Mouse (Mus musculus): ENCODE measurements at regions not wholly inside any gene's neighbourhood (a gene's known extent, or its start where the extent isn't known, plus 50 kb on each side); places are given as distances from the start of the nearest gene placed in this dataset.

DNA sequence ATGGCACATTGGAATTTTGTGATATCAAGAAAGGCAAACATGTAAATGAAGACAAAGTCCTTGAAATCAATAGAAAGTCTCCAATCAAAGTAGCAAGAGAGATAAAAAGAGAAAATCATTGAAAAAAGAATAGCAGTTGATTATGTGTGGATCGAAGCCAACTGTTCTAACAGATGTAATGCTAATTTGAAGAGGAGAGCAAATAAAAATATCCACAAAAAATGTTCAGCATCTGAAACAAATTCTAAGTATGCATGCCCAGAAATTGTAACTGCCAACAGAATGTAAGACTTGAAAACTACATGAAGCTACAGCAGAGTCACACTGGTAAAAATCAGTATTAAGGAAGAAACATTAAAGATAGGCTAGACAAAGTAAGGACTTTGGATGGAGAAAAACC, 587.2 kb upstream of the Galntl6 start:
- Histone ChIP-seq H3K4me2 (no peak overlapping the region), H3K4me1 (no peaks in the 10 kb centered on the region), H3K9ac (no peak overlapping the region), H3K36me3 (ENCODE audit: poor library complexity, severe bottlenecking) (no peaks in the 10 kb centered on the region), H3K9me3 (replicated peaks) (no peaks in the 10 kb centered on the region), H3K4me3 (no peak overlapping the region), H3K27ac (no peak overlapping the region), H3K27me3 (no peaks in the 10 kb centered on the region)
- ATAC-seq, result no peak
- WGBS, result 80% methylated on average over 1 of the region's 1 CpGs

DNA sequence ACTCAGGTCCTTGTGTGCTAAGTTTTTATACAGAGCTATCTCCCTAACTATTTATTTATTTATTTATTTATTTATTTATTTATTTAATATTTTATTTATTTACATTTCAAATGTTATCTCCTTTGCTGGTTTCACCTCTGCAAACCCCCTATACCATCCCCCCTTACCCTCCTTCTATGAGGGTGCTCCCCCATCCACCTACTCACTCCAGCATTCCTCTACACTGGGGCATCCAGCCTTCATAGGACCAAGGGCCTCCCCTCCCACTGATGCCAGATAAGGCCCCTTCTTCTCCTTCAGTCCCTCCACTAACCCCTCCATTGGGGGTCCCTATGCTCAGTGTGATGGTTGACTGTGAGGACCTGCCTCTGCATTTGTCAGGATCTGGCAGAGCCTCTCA, 579.0 kb upstream of the Galntl6 start:
- Histone ChIP-seq H3K27ac (no peak overlapping the region), H3K36me3 (ENCODE audit: poor library complexity, severe bottlenecking) (no peaks in the 10 kb centered on the region), H3K9me3 (replicated peaks) (no peaks in the 10 kb centered on the region), H3K4me1 (no peaks in the 10 kb centered on the region), H3K4me2 (no peak overlapping the region), H3K4me3 (no peak overlapping the region), H3K27me3 (no peaks in the 10 kb centered on the region), H3K9ac (no peak overlapping the region)
- ATAC-seq, result no peak

DNA sequence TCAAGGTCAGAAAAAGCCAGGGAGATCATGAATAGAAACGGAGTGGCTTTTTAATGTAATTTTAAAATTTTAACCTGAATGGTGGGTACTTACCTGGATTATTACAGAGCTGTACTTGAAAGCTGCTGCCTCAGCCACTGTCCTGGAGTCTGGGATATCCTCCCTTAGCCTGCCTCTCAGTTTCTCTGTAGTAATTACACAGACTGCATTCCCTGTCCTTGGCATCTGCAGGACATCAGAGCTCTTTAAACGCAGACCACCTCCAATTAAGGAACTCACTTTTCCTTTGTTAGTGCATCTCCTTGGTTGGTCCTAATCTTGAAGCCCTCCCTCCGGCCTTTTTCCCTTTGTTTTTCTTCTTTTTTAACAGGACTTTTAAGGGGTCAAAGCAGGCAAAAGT, 565.8 kb upstream of the Galntl6 start:
- 6% methylated on average over 3 of the region's 3 CpGs for WGBS
- no peak overlapping the region for H3K27ac ChIP-seq
- no peak overlapping the region for H3K4me2 ChIP-seq
- no peak for ATAC-seq
- H3K4me3 ChIP-seq, result no peak overlapping the region
- H3K36me3 ChIP-seq (ENCODE audit: poor library complexity, severe bottlenecking), result no peaks in the 10 kb centered on the region
- no peaks in the 10 kb centered on the region for H3K27me3 ChIP-seq
- 0 out of 2 replicates have a peak, but pooled peaks cover 3% of the 10 kb centered on the region for H3K9me3 ChIP-seq (replicated peaks)
- no peaks in the 10 kb centered on the region for H3K4me1 ChIP-seq
- no peak overlapping the region for H3K9ac ChIP-seq

DNA sequence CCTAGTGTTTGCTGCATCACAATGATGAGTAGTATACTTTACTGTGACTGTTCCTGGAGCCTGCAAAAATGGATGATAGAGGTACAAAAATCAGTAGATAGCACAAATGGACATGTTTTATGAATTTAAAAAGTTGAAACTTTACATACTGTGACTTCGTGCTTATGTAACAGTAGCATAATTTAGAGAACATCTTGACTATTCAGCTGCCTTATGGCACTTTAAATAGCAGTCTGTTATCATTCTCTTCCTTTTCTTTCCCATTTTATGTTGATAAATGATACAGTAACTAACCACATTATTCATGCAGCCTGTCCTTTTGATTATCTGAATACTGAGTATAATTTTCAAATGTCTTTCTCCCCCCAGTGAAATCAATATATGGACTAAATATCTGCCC, 561.8 kb upstream of the Galntl6 start:
- no peak overlapping the region for H3K4me2 ChIP-seq
- no peak for ATAC-seq
- H3K27ac ChIP-seq, result no peak overlapping the region
- H3K4me3 ChIP-seq, result no peak overlapping the region
- no peaks in the 10 kb centered on the region for H3K9me3 ChIP-seq (replicated peaks)
- no peak overlapping the region for H3K9ac ChIP-seq
- H3K4me1 ChIP-seq, result no peaks in the 10 kb centered on the region
- 94% methylated on average over 1 of the region's 1 CpGs for WGBS
- H3K36me3 ChIP-seq (ENCODE audit: poor library complexity, severe bottlenecking), result no peaks in the 10 kb centered on the region
- H3K27me3 ChIP-seq, result no peaks in the 10 kb centered on the region

DNA sequence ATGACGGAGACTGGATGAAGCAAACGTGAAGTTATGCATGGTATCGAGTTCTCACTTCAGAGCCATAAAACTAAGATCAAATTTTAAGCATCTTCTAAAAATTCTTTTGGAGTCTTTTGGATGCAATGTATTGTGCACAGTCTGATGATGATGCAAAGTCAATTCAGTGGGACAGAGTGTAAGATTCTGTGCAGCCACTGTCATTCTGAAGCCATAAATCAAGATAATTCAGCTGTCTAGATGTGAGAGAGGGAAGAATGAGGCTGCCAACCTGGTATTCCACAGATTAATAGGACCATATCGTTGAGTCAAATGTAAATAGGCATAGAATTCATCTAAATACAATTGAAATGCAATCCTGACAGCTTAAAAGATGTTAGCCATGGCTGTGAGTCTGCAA, 536.2 kb upstream of the Galntl6 start:
- Histone ChIP-seq H3K9me3 (replicated peaks) (no peaks in the 10 kb centered on the region), H3K9ac (no peak overlapping the region), H3K4me3 (no peak overlapping the region), H3K4me1 (no peaks in the 10 kb centered on the region), H3K27ac (no peak overlapping the region), H3K4me2 (no peak overlapping the region), H3K36me3 (ENCODE audit: poor library complexity, severe bottlenecking) (no peaks in the 10 kb centered on the region), H3K27me3 (no peaks in the 10 kb centered on the region)
- ATAC-seq, result no peak
- WGBS, result 79% methylated on average over 4 of the region's 4 CpGs

DNA sequence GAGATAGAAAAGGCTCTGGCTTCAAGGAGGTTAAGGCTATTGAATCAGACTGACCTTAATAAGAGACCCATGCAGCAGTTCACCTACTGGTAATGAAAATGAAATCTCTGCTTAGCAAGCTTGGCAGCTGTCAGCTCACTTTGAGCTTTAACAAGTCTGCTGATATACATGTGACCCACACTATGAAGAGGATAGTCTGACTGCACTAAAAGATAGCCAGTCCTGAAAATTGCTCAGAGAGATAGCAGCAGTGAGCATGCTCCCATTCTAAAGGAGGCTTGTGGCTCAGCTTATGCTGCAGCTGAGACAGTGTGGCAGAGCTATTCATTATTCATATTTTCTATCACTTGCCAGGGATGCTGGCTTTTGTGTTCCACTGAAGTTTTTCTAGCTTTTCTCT, 491.2 kb upstream of the Galntl6 start:
- H3K4me1 ChIP-seq, result no peaks in the 10 kb centered on the region
- H3K36me3 ChIP-seq (ENCODE audit: poor library complexity, severe bottlenecking), result no peaks in the 10 kb centered on the region
- no peaks in the 10 kb centered on the region for H3K9me3 ChIP-seq (replicated peaks)
- peak; percentile 76 for ATAC-seq
- no peak overlapping the region for H3K9ac ChIP-seq
- no peaks in the 10 kb centered on the region for H3K27me3 ChIP-seq
- no peak overlapping the region for H3K27ac ChIP-seq
- H3K4me3 ChIP-seq, result no peak overlapping the region
- H3K4me2 ChIP-seq, result no peak overlapping the region

DNA sequence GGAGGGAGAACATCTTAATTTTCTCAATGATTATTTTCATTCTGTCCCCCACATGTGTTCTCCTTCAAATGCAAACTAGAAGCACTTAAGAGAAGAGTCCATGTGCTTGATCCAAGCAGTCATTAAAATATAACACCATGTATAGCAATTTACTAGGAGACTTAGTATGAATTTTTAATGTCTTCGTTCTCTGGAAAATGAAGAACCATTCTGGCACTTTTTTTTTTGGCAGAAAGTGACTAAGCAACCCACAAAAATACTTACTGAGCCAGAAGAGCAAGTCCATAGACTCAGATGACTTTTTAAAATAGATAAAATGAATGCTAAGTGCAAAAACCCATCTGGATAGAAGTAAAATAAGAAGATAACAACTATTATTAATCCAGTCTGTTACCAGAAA, 477.3 kb upstream of the Galntl6 start:
- WGBS, result 71% methylated on average over 1 of the region's 1 CpGs
- H3K9ac ChIP-seq, result no peak overlapping the region
- no peak overlapping the region for H3K27ac ChIP-seq
- no peak overlapping the region for H3K4me3 ChIP-seq
- no peak overlapping the region for H3K4me2 ChIP-seq
- H3K36me3 ChIP-seq (ENCODE audit: poor library complexity, severe bottlenecking), result no peaks in the 10 kb centered on the region
- H3K4me1 ChIP-seq, result no peaks in the 10 kb centered on the region
- no peaks in the 10 kb centered on the region for H3K9me3 ChIP-seq (replicated peaks)
- ATAC-seq, result no peak
- no peaks in the 10 kb centered on the region for H3K27me3 ChIP-seq

DNA sequence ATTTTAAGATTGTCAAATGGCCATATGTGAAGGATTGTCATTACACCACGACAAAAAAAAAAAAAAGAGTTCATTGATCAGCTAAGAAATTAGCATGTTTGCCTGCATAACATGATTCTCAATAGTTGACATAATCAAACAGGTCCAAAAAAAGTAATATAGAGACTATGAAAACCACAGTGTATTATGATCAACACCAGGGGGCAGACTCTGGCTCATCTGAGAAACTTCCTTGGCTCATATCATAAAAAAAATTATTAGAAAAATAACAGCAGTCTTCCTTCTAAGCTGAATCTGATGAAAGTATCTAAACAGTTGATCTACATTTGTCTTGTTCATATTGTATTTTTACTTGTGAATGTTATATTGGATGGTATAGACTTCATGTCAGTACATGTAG, 472.3 kb upstream of the Galntl6 start:
- Histone ChIP-seq H3K4me1 (no peaks in the 10 kb centered on the region), H3K4me2 (no peak overlapping the region), H3K9me3 (replicated peaks) (no peaks in the 10 kb centered on the region), H3K27me3 (no peaks in the 10 kb centered on the region), H3K36me3 (ENCODE audit: poor library complexity, severe bottlenecking) (no peaks in the 10 kb centered on the region), H3K27ac (no peak overlapping the region), H3K9ac (no peak overlapping the region), H3K4me3 (no peak overlapping the region)
- no peak for ATAC-seq
- WGBS, result 61% methylated on average over 1 of the region's 1 CpGs

DNA sequence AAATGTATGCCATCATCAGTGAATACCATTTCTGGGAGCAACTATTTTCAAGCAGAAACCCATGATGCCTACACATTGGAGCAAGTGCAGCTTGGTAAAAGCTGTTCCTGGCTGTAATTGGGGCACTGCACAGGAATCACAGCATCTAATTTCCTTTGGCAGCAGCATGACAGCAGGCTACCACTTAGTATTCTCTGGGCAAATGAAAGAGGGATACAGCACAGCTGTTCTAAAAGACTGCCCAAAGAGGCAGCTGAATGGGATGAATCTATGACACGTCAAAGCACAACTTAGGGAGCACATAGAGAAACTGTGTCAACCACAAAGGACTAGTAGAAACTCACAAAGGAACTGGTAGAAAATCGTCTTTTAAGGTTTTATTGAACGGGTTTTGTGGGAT, 440.5 kb upstream of the Galntl6 start:
- no peaks in the 10 kb centered on the region for H3K27me3 ChIP-seq
- H3K4me3 ChIP-seq, result no peak overlapping the region
- 45% methylated on average over 3 of the region's 3 CpGs for WGBS
- peak; percentile 88 for ATAC-seq
- H3K4me2 ChIP-seq, result no peak overlapping the region
- H3K9ac ChIP-seq, result no peak overlapping the region
- H3K9me3 ChIP-seq (replicated peaks), result no peaks in the 10 kb centered on the region
- H3K27ac ChIP-seq, result no peak overlapping the region
- H3K36me3 ChIP-seq (ENCODE audit: poor library complexity, severe bottlenecking), result no peaks in the 10 kb centered on the region
- no peaks in the 10 kb centered on the region for H3K4me1 ChIP-seq

DNA sequence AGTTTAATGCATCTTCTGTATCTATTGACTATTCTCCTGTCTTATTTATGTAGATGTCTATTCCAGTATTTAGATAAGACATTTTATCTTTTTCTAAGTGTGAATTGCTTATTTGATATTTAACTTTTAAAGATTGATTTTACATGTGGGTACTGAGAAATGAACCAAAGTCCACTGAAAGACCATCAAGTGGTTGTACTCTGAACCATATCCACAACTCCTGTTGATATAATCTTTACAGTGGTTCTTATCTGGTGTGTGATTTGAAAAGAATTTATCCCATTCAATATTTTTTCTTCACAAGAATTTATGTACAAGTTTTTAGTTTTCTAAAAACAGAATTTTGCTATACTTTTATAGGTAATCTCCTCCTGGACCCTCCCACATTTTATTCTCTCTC, 422.6 kb upstream of the Galntl6 start:
- Histone ChIP-seq H3K4me2 (no peak overlapping the region), H3K27me3 (no peaks in the 10 kb centered on the region), H3K36me3 (ENCODE audit: poor library complexity, severe bottlenecking) (no peaks in the 10 kb centered on the region), H3K4me1 (no peaks in the 10 kb centered on the region), H3K9ac (no peak overlapping the region), H3K9me3 (replicated peaks) (no peaks in the 10 kb centered on the region), H3K27ac (no peak overlapping the region), H3K4me3 (no peak overlapping the region)
- no peak for ATAC-seq

All from forebrain, embryonic 13.5 days (tissue).